Mouse (Mus musculus) thymus, adult 2 months (tissue): ENCODE measurements around the gene Dst.

Experiments used
- CTCF ChIP-seq: fragments of 200-500 bp; IDR thresholded peaks from 2 replicates; pipeline ENCODE4 v1.5.1; 2012; ENCODE audit warnings: mild to moderate bottlenecking, control low read depth, low read length, moderate library complexity, borderline replicate concordance; ENCODE audit not compliant: control insufficient read depth, poor library complexity, insufficient read depth; ENCODE audit errors: extremely low read depth
- POLR2A ChIP-seq: fragments of 200-500 bp; IDR thresholded peaks from 2 replicates; pipeline ENCODE4 v1.6.1; 2012; ENCODE audit warnings: mild to moderate bottlenecking, low read length, control low read depth, moderate library complexity; ENCODE audit not compliant: control insufficient read depth, poor library complexity, insufficient read depth; ENCODE audit errors: extremely low read depth

DNA sequence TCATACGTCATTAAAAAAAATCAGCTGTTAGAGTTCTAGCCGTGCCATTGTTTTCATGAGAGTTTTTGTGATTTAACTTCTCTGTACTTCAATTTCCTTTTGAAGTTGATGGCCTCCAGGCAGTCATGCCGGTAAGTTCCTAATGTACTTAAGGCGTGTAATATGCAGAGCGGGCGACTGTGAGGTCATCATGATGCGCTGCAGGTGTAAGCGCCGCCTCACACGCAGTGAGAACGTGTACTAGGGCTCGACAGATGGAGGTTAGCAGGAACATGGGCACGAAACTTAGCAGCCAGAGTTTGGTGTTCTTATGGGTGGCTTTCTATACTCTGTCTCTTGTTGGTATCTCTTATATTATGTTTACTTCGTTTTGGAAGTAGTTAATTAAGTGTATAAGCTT is 148.6 kb downstream of the Dst start:
- TF ChIP-seq CTCF: no peak
- no peak for TF ChIP-seq POLR2A
